Mouse (Mus musculus): ENCODE measurements around the gene Slc38a10.

The Slc38a10 gene

GRCm38 (mm10) chr11:120139309-120139731 lies 11.8 kb downstream of the Slc38a10 start:
- no peak for DNase-seq (ENCODE audit: low spot score)

DNA sequence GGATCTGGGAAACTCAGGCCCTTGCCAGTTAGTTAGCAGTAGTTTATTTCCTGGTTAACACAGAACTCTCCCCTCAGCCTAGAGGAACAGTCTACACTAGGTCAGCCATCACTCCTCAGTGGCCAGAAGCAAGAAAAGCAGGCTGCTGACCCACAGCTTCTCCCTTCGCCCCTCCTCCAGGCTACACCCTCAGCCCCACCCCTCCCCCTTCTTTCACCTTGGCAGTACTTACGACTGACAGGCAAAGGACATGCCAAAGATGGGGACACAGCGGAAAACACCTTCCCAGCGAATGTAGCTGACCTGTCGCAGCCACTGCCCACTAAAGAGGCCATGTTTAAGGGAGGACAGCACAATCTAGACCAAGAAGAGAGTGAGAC lies 13.5 kb downstream of the Slc38a10 start:
- no peak for DNase-seq (ENCODE audit: low spot score)

DNA sequence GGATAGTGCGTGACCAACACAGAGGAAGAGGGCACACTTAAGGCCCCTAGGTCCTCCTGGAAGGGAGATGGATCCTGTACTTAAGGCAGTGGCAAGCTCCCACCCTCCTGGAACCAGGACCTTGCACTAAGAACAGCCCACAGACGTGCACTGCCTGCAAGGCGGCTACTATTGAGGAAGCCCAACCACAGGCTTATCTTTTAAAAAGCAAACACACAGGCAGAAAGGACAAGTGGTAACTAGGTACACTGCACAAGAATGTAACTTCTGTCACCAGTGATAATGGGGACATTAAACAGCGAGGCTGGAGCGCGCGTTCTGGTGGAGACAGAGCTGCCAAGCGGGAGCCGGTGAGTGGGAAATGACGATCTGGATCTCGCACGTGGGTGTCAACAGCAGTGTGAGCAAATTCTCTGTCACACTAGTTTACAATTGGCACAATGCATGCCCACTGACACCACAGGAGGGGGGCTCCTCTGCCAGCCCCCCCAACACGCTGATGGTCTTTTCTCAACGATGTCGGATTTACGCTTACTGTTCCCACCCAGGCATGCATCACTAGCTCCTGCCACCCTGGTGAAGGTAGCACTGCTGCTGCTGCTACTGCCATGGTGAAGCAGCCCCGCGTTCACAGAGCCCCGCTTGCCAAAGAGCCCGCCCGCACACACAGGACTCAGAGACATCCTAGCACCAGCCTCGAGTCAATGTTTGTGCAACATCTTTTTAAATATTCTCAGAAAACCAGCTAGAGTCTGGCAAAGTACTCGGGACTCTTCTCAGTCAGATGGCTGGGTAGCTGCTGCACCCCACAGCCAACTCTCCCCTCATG lies 14.1 kb downstream of the Slc38a10 start:
- DNase-seq (ENCODE audit: low spot score), result no peak

- no peak for DNase-seq (ENCODE audit: low spot score)
These were observed 15.0 kb downstream of the Slc38a10 start for GRCm38 (mm10) chr11:120136195-120136594.

DNA sequence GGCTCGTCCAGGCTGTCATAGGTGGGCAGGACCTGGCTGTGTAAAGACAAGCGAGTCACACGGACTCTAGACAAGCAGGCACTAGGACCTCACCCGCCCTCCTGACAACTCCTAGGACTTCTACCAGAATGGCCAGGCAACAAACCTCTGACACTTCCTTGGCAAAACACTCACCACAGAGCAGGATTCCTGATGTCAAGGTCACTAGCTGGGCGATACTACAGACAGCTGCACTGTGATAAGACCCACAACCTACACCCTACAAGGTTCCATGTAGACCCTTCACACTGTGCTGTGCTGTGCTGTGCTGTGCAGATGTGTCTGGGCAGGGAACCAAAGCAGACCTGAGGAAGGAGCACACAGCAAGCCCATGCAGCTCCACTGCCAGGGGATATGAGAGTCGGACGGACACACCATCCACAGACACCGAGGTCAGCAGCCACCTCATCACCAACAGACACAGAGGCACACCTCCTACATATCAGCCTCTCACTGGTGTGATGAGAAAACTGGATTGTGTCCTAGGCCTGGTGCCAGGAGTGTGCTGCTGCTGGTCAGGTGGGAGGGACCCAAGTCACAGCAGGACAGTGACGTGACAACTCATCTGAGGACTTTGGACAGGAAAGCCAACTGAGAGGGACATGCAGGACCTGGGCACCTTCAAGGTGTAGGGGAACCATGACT lies 16.2 kb downstream of the Slc38a10 start:
- no peak for DNase-seq (ENCODE audit: low spot score)

DNA sequence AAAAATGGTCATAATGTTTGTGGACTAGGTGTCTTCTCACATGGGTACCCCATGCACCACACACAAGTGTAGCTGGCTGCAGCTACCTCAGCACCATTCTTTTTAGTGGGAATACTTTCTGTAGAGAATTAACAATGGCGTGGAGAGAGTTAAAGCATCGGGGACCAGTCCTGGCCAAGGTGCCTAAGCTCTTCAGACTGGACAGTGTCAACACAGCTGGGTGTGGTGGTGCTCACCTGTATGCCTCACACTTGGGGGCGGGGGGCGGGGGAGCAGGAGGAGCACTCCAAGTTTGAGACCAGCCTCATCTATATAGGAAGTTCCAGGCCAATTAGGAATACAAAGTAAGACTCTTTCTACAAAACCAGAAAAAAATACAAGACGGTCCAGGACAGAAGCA lies 17.0 kb downstream of the Slc38a10 start:
- DNase-seq (ENCODE audit: low spot score), result no peak

DNA sequence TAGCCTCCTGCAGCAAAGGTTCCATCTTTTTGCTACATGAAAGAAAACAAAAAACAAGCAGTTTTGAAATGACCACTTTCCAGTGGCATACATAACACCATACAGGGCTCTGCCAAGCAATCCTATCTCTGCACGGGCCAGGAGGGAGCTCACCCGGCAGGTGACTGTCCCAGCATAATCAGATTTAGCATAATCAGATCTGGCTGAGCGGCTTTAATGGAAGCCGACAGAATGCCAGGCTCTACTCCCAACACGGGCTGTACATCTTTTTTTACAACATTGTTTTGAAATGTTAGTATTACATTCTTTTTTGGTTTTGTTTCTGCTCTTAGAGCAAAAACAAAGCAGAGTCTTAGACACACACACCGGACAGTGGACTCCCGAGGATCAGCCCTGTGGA lies 21.9 kb downstream of the Slc38a10 start:
- DNase-seq (ENCODE audit: low spot score), result peak; percentile 46

DNA sequence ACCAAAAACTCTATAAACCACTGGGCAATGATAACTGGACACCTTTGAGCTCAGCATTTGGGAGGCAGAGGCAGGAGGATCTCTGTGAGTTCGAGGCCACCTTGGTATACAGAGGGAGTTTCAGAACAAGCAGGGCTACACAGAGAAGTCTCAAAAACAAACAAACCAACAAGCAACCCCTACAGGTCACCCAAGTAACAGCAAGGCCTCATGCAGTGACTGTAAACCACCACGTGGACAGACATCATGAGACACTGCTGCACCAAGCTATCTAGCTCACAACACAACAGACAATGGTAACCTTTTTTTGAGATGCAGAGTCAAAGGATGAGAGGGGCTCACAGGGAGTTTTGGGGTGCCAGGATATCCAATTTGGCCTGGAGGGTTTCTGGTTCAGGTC lies 24.3 kb downstream of the Slc38a10 start:
- no peak for DNase-seq (ENCODE audit: low spot score)

- peak; percentile 32 for DNase-seq (ENCODE audit: low spot score)
These were observed 29.0 kb downstream of the Slc38a10 start for GRCm38 (mm10) chr11:120122126-120122525.

DNA sequence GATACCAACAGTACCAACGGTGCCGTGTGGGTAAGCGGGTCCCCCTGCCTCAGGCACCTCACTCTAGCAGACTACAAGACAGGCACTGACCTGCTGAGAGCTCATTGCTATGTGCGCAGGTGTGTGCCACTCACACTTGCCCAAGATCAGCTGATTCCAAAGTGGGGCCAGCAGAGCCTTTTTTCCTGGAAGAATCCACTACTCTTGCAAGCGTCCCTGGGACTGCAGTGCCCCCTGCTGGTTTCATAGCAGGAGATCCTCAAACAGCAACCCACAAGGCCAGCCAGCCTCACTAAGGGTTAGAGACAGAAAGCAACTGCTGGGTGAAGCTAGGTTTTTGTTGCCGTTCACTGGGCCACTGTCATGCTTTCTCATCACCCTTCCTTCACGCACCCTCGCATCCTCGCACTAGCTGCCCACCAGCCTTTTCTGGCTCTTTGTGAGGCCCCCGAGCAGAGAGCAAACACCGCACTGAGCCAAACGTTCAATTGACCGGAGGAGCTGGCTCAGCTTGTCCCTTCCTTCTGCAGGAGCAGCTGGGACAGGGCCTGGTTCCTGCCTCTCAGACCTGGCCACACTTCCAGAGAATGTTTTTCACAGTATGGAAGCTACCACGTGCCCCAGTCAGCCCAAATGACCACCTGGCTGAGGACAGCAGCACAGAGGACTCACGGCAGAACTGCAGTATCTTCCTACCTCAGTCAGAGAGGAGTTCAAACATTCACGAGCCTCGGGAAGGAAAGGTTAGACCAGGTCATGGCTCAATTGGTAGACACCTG lies 30.3 kb downstream of the Slc38a10 start:
- peak; percentile 85 for DNase-seq (ENCODE audit: low spot score)

DNA sequence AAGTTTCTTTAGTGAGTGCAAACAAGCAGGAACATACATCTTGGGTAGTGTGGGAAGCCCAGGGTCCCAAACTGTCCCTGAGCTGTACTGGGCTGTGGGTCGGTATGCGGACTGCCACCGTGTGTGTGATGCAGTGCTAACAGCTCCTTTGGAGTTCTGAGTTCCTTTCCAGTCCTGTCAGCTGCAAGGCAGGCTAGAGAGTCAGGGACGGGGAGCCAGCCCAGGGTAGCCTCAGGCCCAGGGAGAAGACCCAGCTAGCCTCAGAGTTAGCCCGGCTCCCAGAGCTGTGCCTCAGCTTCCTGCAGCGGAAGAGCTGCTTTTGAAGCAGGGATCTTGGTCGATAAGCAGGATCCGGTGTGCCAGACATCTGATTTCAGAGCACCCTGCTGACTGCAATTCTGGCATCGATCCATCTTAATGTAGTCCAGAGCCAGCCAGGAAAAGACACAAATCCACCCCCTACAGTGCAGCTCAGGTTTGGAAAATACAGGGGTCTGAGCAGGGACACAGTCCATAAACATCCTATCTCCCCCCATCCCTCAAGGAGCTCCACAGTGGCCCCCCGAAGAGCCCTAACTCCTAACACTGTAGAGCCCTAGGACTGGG lies 31.1 kb downstream of the Slc38a10 start:
- peak; percentile 68 for DNase-seq (ENCODE audit: low spot score)

GRCm38 (mm10) chr11:120119108-120119507 lies 32.0 kb downstream of the Slc38a10 start:
- no peak for DNase-seq (ENCODE audit: low spot score)

DNA sequence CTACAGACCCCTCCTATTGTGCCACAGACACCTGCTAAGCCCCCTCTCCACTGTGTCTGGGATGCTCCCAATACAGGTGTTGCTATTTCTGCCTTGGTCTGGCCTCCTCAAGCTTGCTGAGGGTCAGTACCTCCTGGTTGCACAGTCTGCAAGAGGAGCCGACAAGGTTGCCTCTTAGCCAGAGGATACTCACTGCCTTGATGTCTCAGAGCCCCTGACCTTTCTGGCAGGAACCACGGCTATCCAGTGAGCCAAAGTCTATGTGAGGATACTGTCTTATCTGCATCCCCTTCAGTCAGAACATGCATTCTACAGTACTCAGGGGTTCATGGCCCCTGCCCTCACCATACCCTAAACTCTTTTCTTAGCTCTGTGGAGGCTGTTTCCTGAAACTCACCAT lies 33.5 kb downstream of the Slc38a10 start:
- no peak for DNase-seq (ENCODE audit: low spot score)

DNA sequence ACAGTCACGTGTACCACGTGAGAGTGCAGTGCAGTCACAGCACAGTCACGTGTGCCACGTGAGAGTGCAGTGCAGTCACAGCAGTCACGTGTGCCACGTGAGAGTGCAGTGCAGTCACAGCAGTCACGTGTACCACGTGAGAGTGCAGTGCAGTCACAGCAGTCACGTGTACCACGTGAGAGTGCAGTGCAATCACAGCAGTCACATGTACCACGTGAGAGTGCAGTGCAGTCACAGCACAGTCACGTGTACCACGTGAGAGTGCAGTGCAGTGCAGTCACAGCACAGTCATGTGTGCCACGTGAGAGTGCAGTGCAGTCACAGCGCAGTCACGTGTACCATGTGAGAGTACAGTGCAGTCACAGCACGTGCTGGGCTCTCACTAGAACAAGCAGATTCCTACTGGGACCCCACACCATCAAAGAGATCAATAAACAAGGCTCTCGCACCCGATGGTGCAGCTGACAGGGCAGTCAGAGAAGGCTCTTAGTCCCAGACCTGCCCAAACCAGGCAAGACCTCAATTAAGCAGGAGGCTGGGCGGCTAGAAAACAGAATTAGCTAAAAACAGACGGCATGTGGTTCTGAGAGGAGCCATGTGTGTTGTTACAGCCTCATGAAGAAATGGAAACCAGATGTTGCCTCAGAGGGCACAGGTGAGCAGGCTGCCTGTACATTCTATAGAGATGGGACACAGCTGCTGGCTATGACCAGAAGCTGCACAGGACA lies 36.5 kb downstream of the Slc38a10 start:
- peak; percentile 88 for DNase-seq (ENCODE audit: low spot score)

GRCm38 (mm10) chr11:120112136-120112535 lies 39.0 kb downstream of the Slc38a10 start:
- peak; percentile 46 for DNase-seq (ENCODE audit: low spot score)

DNA sequence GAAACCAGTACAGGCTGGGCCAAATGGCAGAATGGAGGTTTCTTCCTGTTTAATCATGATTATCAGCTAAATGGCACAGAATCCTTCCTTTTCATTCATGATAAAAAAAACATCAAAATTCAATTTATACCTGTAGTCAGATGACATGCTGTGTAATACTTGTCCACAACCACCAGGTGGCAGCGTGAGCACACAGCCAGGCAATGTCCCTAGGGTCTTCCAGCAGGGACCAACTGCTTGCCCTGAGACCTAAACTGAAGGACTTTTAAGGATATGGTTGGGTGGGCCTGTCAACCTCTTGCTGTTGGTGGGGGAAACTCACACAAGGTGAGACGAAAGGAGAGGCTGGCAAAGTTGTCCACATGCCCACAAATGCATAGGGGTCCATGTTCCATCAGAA lies 40.1 kb downstream of the Slc38a10 start:
- peak; percentile 84 for DNase-seq (ENCODE audit: low spot score)

DNA sequence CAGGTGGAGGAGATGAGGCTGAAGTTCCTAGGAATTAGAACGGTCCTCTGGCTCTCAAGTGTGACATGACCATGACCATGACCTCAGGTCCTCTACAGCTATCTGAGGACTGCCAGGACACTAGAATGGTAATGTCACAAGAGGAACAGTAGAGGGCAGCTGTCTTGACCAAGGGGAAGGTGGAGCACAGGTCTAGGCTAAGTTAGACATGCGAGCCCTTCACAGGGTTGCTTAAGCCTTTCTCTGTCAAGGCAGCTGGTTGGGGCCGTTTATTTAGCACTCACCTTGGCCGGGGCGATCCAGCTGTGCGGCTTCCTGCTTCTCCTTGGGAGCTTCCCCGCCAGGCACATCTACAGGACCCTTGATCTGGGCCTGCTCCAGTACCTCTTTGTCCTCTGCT lies 40.6 kb downstream of the Slc38a10 start:
- DNase-seq (ENCODE audit: low spot score), result peak; percentile 60

DNA sequence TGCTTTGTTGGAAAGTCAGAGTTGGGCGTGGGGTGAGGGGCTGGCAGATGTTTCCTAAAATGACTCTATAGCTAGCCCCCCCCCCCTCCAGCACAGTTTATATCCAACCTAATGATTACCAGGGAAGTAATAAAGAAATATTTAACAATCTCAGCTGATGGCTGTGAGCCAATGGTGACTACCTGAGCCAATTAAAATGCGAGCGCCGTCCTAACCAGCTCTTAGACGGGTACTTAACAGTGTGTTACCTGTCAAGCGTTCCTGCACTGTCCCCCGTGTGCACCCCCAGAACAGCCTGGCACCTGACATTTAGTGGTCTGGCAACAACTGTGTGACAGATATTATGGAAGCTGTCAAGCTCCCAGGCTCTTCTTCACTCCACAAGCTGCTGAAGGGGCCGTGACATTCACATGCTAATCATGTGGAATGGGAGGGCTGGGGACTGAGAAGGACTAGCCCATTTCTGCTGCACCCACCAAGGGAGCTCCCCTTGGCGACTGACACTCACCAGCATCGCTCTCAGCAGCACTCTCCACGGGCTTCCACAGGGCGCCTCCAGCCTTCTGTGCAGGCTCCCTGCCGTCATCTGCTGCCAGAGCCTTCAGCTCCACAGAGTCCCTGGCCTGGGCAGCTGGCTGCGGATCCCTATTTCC lies 41.5 kb downstream of the Slc38a10 start:
- no peak for DNase-seq (ENCODE audit: low spot score)

DNA sequence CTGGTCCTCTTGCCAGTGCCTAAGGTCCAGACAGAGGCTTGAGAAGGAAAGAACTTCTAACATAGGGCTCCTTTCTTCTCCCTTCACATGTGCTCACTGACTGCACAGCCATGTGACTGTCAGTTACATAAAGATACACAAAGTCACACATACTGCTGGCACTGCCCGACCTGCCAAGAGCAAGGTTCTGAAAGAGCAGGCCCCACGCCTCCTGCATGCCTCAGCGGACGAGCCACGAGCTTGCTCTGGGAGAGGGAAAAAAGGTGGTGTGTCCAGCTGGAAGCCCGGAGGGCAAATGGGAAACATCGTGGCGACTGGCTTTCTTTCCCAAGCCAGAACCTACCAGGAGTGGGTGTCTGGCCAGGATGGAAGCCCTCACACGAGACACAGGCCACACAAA lies 43.4 kb downstream of the Slc38a10 start:
- no peak for DNase-seq (ENCODE audit: low spot score)

DNA sequence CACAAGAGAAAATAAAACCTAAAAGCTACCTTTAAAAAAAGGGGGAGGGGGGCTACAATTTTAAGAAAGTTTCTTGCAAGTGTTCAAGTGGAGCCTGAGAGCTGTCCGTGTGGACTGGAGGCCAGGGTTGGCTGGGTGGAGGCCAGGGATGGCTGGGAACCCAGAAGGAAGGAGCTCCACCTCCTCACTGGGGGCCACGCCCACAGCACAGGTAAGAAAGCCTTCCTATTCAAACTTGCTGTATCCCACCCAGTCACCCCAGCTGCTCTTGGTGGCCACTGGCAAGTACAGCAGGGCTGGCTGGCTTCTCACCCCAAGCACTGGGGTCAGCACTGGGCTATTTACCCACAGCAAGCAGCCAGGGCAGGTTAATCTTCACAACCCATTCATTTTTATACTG lies 44.1 kb downstream of the Slc38a10 start:
- no peak for DNase-seq (ENCODE audit: low spot score)

GRCm38 (mm10) chr11:120103431-120103997 lies 47.6 kb downstream of the Slc38a10 start:
- no peak for DNase-seq (ENCODE audit: low spot score)
